Mouse (Mus musculus) cerebellum, adult 2 months (tissue): ENCODE data around the gene Eif3l. TPM values are rescaled to one million over a fixed set of nuclear protein-coding genes. Genes with fewer than 3 reads are reported as not detected.

Source experiments
- DNase-seq, 2 experiments: peaks; one replicate each; pipeline ENCODE4 v3.0.0; 2021
- H3K27ac ChIP-seq: fragments of 200-500 bp; 2 replicates; pipeline ENCODE4 v1.5.1; 2012; ENCODE audit warnings: low read length, control low read depth, inconsistent platforms; ENCODE audit not compliant: insufficient read depth
- H3K27me3 ChIP-seq: fragments of 200-500 bp; 2 replicates; pipeline ENCODE4 v1.6.1; 2012; ENCODE audit warnings: inconsistent platforms, mild to moderate bottlenecking, low read length, moderate library complexity; ENCODE audit not compliant: control insufficient read depth, insufficient read depth
- H3K4me1 ChIP-seq: fragments of 200-500 bp; 2 replicates; pipeline ENCODE4 v1.6.1; 2011; ENCODE audit warnings: low read length; ENCODE audit not compliant: control insufficient read depth, insufficient read depth
- H3K4me3 ChIP-seq: fragments of 200-500 bp; replicated peaks from 2 replicates; pipeline ENCODE3; 2011; ENCODE audit warnings: mild to moderate bottlenecking, low read depth, low read length, control low read depth; ENCODE audit not compliant: insufficient read depth
- CTCF ChIP-seq: fragments of 200-500 bp; IDR thresholded peaks from 2 replicates; pipeline ENCODE4 v1.5.1; 2011; ENCODE audit warnings: low read depth, mild to moderate bottlenecking, control low read depth, low read length, moderate library complexity, borderline replicate concordance; ENCODE audit not compliant: insufficient read depth
- POLR2A ChIP-seq: fragments of 200-500 bp; IDR thresholded peaks from 2 replicates; pipeline ENCODE4 v1.6.1; 2011; ENCODE audit warnings: low read length, control low read depth, borderline replicate concordance; ENCODE audit not compliant: insufficient read depth
- WGBS: fragments of 180-500 bp; shearing (Covaris S2); methylation state at CpG from one replicate; pipeline ENCODE4 v1.1.7; 2018; 5-methylcytosine and 5-hydroxymethylcytosine counted together
- polyA plus RNA-seq: library from polyadenylated mRNA; depleted of rRNA; stranded (reverse); fragments of >200 nt; gene quantifications from 2 replicates; pipeline ENCODE4 v1.2.3, GENCODE M21; 2012

Gene Eif3l
- polyA plus RNA-seq, 1 experiment, result 88.1 TPM

- no peak for DNase-seq
- TF ChIP-seq CTCF, result no peak
- TF ChIP-seq POLR2A, result no peak
- 89% methylated on average over 7 of the region's 7 CpGs for WGBS
- H3K27me3 ChIP-seq, result no peaks in the 10 kb centered on the region
- H3K4me3 ChIP-seq, result no peak overlapping the region
- H3K4me1 ChIP-seq, result no peaks in the 10 kb centered on the region
- no peak overlapping the region for H3K27ac ChIP-seq
These were observed 18.4 kb upstream of the Eif3l start for GRCm38 (mm10) chr15:79056601-79057000.

GRCm38 (mm10) chr15:79057850-79058249, 17.1 kb upstream of the Eif3l start:
- no peak for DNase-seq
- no peaks in the 10 kb centered on the region for H3K4me1 ChIP-seq
- WGBS, result 86% methylated on average over 6 of the region's 6 CpGs
- H3K27me3 ChIP-seq, result no peaks in the 10 kb centered on the region
- no peak for TF ChIP-seq CTCF
- no peak for TF ChIP-seq POLR2A
- no peak overlapping the region for H3K27ac ChIP-seq
- H3K4me3 ChIP-seq, result no peak overlapping the region

- H3K4me1 ChIP-seq, result no peaks in the 10 kb centered on the region
- H3K27me3 ChIP-seq, result no peaks in the 10 kb centered on the region
- 48% methylated on average over 14 of the region's 14 CpGs for WGBS
- TF ChIP-seq POLR2A, result no peak
- TF ChIP-seq CTCF, result no peak
- H3K4me3 ChIP-seq, result no peak overlapping the region
- DNase-seq, result no peak
- no peak overlapping the region for H3K27ac ChIP-seq
These were observed 14.0 kb upstream of the Eif3l start for GRCm38 (mm10) chr15:79060887-79061565.

GRCm38 (mm10) chr15:79062376-79063159, 12.4 kb upstream of the Eif3l start, which contains the start of gene Ankrd54:
Gene Ankrd54, minus strand, starts transcription at chr15:79062893.
- no peak for TF ChIP-seq CTCF
- peak; percentile 80 for TF ChIP-seq POLR2A
- peak within 1 kb of the TSS; percentile 73 for H3K4me3 ChIP-seq
- peak; percentile 96 to 100 for DNase-seq
- no peak within 1 kb of the TSS for H3K27ac ChIP-seq
- H3K27me3 ChIP-seq, result no peaks in the 10 kb centered on the region
- H3K4me1 ChIP-seq, result no peaks in the 10 kb centered on the region
- under 1% methylated on average over 80 of the region's 80 CpGs for WGBS

GRCm38 (mm10) chr15:79063160-79063740, 11.7 kb upstream of the Eif3l start:
- H3K4me1 ChIP-seq, result no peaks in the 10 kb centered on the region
- 8% methylated on average over 14 of the region's 14 CpGs for WGBS
- H3K27me3 ChIP-seq, result no peaks in the 10 kb centered on the region
- TF ChIP-seq CTCF (no peak), POLR2A (no peak)
- no peak for DNase-seq
- peak overlapping the region; percentile 25 for H3K4me3 ChIP-seq
- no peak overlapping the region for H3K27ac ChIP-seq

GRCm38 (mm10) chr15:79065086-79065770, 9.8 kb upstream of the Eif3l start:
- DNase-seq, result no peak
- WGBS, result 68% methylated on average over 8 of the region's 8 CpGs
- no peak overlapping the region for H3K27ac ChIP-seq
- H3K27me3 ChIP-seq, result no peaks in the 10 kb centered on the region
- no peak overlapping the region for H3K4me3 ChIP-seq
- TF ChIP-seq CTCF (no peak), POLR2A (no peak)
- no peaks in the 10 kb centered on the region for H3K4me1 ChIP-seq

- DNase-seq, result no peak
- Histone ChIP-seq H3K27ac (no peak overlapping the region), H3K4me1 (no peaks in the 10 kb centered on the region), H3K4me3 (no peak overlapping the region), H3K27me3 (no peaks in the 10 kb centered on the region)
- TF ChIP-seq POLR2A, result no peak
- no peak for TF ChIP-seq CTCF
- 53% methylated on average over 2 of the region's 2 CpGs for WGBS
These were observed 8.7 kb upstream of the Eif3l start for GRCm38 (mm10) chr15:79066276-79066675.
